Mouse (Mus musculus) liver, postnatal 0 days (tissue): ENCODE measurements around the gene Cep95. TPM values are rescaled to one million over a fixed set of nuclear protein-coding genes. Genes with fewer than 3 reads are reported as not detected.
A peak's percentile ranks its signal among the peaks of the same experiment; 100 is the strongest.
"Not testable (repeated sequence)": the region's sequence is repeated elsewhere in the genome, so short reads cannot be mapped to it uniquely, and the experiment has no call there.

Experiments
- ATAC-seq: fragments of 200-750 bp; cut with Nextera tagmentation; 2 replicates; pipeline ENCODE4 v1.8.0; 2017; ENCODE audit warnings: mild to moderate bottlenecking, moderate library complexity
- DNase-seq: peaks from one replicate; pipeline ENCODE4 v3.0.0-alpha.2; 2016
- H3K27ac ChIP-seq: fragments of 300-500 bp; sonication (generic); 2 replicates; pipeline ENCODE4 v1.5.1; 2014; ENCODE audit warnings: antibody characterized with exemption, moderate library complexity, mild to moderate bottlenecking, low read depth
- H3K27me3 ChIP-seq: fragments of 300-500 bp; sonication (generic); 2 replicates; pipeline ENCODE4 v1.6.1; 2014; ENCODE audit warnings: low read length, control low read depth, mixed read lengths; ENCODE audit not compliant: insufficient read depth
- H3K36me3 ChIP-seq: fragments of 300-500 bp; sonication (generic); replicated peaks from 2 replicates; pipeline ENCODE4 v1.6.1; 2014; ENCODE audit warnings: mild to moderate bottlenecking, control low read depth, low read length, moderate library complexity, mixed read lengths; ENCODE audit not compliant: insufficient read depth
- H3K4me1 ChIP-seq: fragments of 300-500 bp; sonication (generic); 2 replicates; pipeline ENCODE4 v1.6.1; 2014; ENCODE audit warnings: antibody characterized with exemption, mild to moderate bottlenecking, control low read depth; ENCODE audit not compliant: insufficient read depth
- H3K4me2 ChIP-seq: fragments of 300-500 bp; sonication (generic); 2 replicates; pipeline ENCODE4 v1.6.1; 2014; ENCODE audit warnings: low read depth, mild to moderate bottlenecking, low read length, moderate library complexity, mixed read lengths
- H3K4me3 ChIP-seq: fragments of 300-500 bp; sonication (generic); 2 replicates; pipeline ENCODE4 v1.5.1; 2014; ENCODE audit warnings: low read depth, low read length
- H3K9ac ChIP-seq: fragments of 300-500 bp; sonication (generic); replicated peaks from 2 replicates; pipeline ENCODE4 v1.6.1; 2014; ENCODE audit warnings: mild to moderate bottlenecking, moderate library complexity
- H3K9me3 ChIP-seq: fragments of 300-500 bp; sonication (generic); 2 replicates; pipeline ENCODE4 v1.6.1; 2016; ENCODE audit warnings: mild to moderate bottlenecking, control low read depth, low read length, mixed read lengths
- CTCF ChIP-seq: sonication (generic); IDR thresholded peaks from 2 replicates; pipeline ENCODE4 v1.5.1; 2016; ENCODE audit warnings: antibody characterized with exemption, low read depth
- EP300 ChIP-seq: IDR thresholded peaks from 2 replicates; pipeline ENCODE4 v1.6.1; 2016; ENCODE audit warnings: antibody characterized with exemption, low read depth, mild to moderate bottlenecking
- WGBS: fragments of 180-500 bp; shearing (Covaris S2); extraction: QIAGEN DNeasy Blood & Tissue Kit; methylation state at CpG from one replicate; pipeline ENCODE4 v1.1.7; 2014; ENCODE audit not compliant: insufficient replicate concordance; 5-methylcytosine and 5-hydroxymethylcytosine counted together
- polyA plus RNA-seq: library from polyadenylated mRNA; unstranded; fragments of >200 nt; fragmentation: Nextera tagmentation; extraction: Ambion mirVana; gene quantifications from 2 replicates; pipeline ENCODE4 v1.2.1, GENCODE M21; 2015

Gene Cep95
- polyA plus RNA-seq, 1 experiment from 2014 or later = 5.1 TPM

GRCm38 (mm10) chr11:106802069-106802627 lies 13.1 kb downstream of the Cep95 start:
- Histone ChIP-seq H3K27me3 (no peaks in the 10 kb centered on the region), H3K9me3 (no peaks in the 10 kb centered on the region), H3K4me2 (no peak overlapping the region), H3K9ac (no peak overlapping the region), H3K27ac (no peak overlapping the region), H3K4me3 (no peak overlapping the region), H3K36me3 (peaks cover 41% of the 10 kb centered on the region), H3K4me1 (no peaks in the 10 kb centered on the region)
- TF ChIP-seq EP300 = no peak
- no peak for TF ChIP-seq CTCF
- no peak for ATAC-seq
- no peak for DNase-seq
- WGBS = 89% methylated on average over 10 of the region's 10 CpGs

- H3K4me2 ChIP-seq, DNase-seq, H3K4me1 ChIP-seq, H3K9ac ChIP-seq, H3K27me3 ChIP-seq, H3K4me3 ChIP-seq, H3K27ac ChIP-seq, H3K9me3 ChIP-seq, ATAC-seq: not testable (repeated sequence)
- WGBS = 60% methylated on average over 1 of the region's 1 CpGs
- peaks cover 35% of the 10 kb centered on the region for H3K36me3 ChIP-seq
Observed at GRCm38 (mm10) chr11:106807442-106807841, 18.4 kb downstream of the Cep95 start.

GRCm38 (mm10) chr11:106812410-106813136 lies 23.5 kb downstream of the Cep95 start:
- DNase-seq = no peak
- no peaks in the 10 kb centered on the region for H3K27me3 ChIP-seq
- H3K9ac ChIP-seq = no peak overlapping the region
- no peak overlapping the region for H3K4me3 ChIP-seq
- no peak overlapping the region; the same call in 1 of the 2 replicates for H3K4me2 ChIP-seq
- H3K4me1 ChIP-seq = peaks cover 12% of the 10 kb centered on the region; the same call in 1 of the 2 replicates
- H3K9me3 ChIP-seq = no peaks in the 10 kb centered on the region
- no peak for TF ChIP-seq CTCF
- TF ChIP-seq EP300 = peak; percentile 18; the same call in 1 of the 2 replicates
- peak overlapping the region; percentile 80 for H3K27ac ChIP-seq
- WGBS = 68% methylated on average over 7 of the region's 7 CpGs
- peaks cover 65% of the 10 kb centered on the region for H3K36me3 ChIP-seq
- ATAC-seq = peak; percentile 92

GRCm38 (mm10) chr11:106814601-106815320 lies 25.7 kb downstream of the Cep95 start:
- TF ChIP-seq CTCF = no peak
- no peak for TF ChIP-seq EP300
- WGBS = 76% methylated on average over 14 of the region's 14 CpGs
- H3K4me3 ChIP-seq = no peak overlapping the region
- H3K9ac ChIP-seq = no peak overlapping the region
- no peak overlapping the region for H3K4me2 ChIP-seq
- peaks cover 72% of the 10 kb centered on the region for H3K36me3 ChIP-seq
- H3K27ac ChIP-seq = 0 out of 2 replicates have a peak overlapping the region, but pooled peaks have one; percentile 22
- H3K9me3 ChIP-seq = no peaks in the 10 kb centered on the region
- DNase-seq (no peak), ATAC-seq (no peak)
- no peaks in the 10 kb centered on the region for H3K27me3 ChIP-seq
- H3K4me1 ChIP-seq = peaks cover 18% of the 10 kb centered on the region; the same call in 1 of the 2 replicates

- no peak for ATAC-seq
Observed at GRCm38 (mm10) chr11:106815331-106815730, 26.3 kb downstream of the Cep95 start.

GRCm38 (mm10) chr11:106815761-106816160 lies 26.7 kb downstream of the Cep95 start:
- DNase-seq (no peak), ATAC-seq (no peak)
- Histone ChIP-seq H3K9me3 (no peaks in the 10 kb centered on the region), H3K27me3 (no peaks in the 10 kb centered on the region), H3K36me3 (peaks cover 76% of the 10 kb centered on the region), H3K4me1 (peaks cover 18% of the 10 kb centered on the region; the same call in 1 of the 2 replicates), H3K27ac (no peak overlapping the region), H3K9ac (no peak overlapping the region), H3K4me3 (no peak overlapping the region), H3K4me2 (no peak overlapping the region)
- TF ChIP-seq CTCF (no peak), EP300 (no peak)
- 74% methylated on average over 2 of the region's 2 CpGs for WGBS

More at GRCm38 (mm10) chr11:106815331-106815730, 26.3 kb downstream of the Cep95 start:
- Histone ChIP-seq H3K27ac (no peak overlapping the region), H3K36me3 (peaks cover 75% of the 10 kb centered on the region), H3K27me3 (no peaks in the 10 kb centered on the region), H3K4me2 (no peak overlapping the region), H3K4me3 (no peak overlapping the region), H3K4me1 (peaks cover 18% of the 10 kb centered on the region; the same call in 1 of the 2 replicates), H3K9ac (no peak overlapping the region), H3K9me3 (no peaks in the 10 kb centered on the region)
- TF ChIP-seq EP300 (no peak), CTCF (no peak)
- 84% methylated on average over 2 of the region's 2 CpGs for WGBS
- DNase-seq = no peak
